Mouse (Mus musculus): Measurements from ENCODE around the gene Dync1li1. TPM values are rescaled to one million over a fixed set of nuclear protein-coding genes. Genes with fewer than 3 reads are reported as not detected.
"Not testable (repeated sequence)": the region's sequence is repeated elsewhere in the genome, so short reads cannot be mapped to it uniquely, and the experiment has no call there.

Gene Dync1li1
- total and polyA plus RNA-seq, 3 experiments: 38.1 to 57.0 (median 43.6) TPM

DNA sequence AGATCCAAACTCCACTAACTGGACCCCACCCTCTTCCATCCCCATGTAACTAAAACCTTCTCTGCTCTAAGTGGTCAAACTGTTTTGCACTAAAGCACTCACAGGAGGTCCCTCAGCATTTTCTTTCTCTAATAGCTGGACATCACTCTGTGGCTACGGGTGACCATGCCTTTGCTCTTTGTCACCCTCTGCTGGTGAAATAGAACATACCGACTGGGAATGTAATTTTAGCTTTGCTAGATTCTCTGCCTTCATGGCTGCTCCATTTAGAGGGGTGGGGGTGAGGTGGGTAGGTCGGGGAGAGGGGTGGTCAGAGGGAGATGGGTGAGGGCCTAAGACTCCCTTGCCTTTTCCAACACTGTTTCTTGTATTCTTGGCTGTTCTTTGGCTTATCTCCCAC, 38.7 kb downstream of the Dync1li1 start:
- Histone ChIP-seq H3K4me2 (ENCODE audit: insufficient read depth, low read depth, poor library complexity, severe bottlenecking) (no peak overlapping the region), H3K9ac (ENCODE audit: insufficient read depth, low read depth) (no peak overlapping the region), H3K4me3 (replicated peaks in 1 of 3; ENCODE audit: low read depth in 2 of 3, low read length in 2 of 3, poor library complexity in 1 of 3) (no peak overlapping the region), H3K36me3 (replicated peaks in 1 of 2; ENCODE audit: control insufficient read depth in 1 of 2, insufficient read depth in 1 of 2, low read length in 1 of 2) (peaks cover 15 to 33% of the 10 kb centered on the region in 2 experiments), H3K4me1 (ENCODE audit: control insufficient read depth in 1 of 2, insufficient read depth in 2 of 2) (peaks cover 3 to 9% of the 10 kb centered on the region in 2 experiments), H3K27me3 (replicated peaks) (no peaks in the 10 kb centered on the region), H3K27ac (ENCODE audit: insufficient read depth, low read depth) (no peak overlapping the region), H3K9me3 (replicated peaks; ENCODE audit: low read length) (no peaks in the 10 kb centered on the region), H3K79me2 (replicated peaks; ENCODE audit: control insufficient read depth, extremely low read depth, insufficient read depth, poor library complexity, severe bottlenecking) (peaks cover 8% of the 10 kb centered on the region; the same call in 1 of the 2 replicates)
- in situ Hi-C loops (cut with MboI; ENCODE audit: low pct_ligation_motif_present, low pct_unique_long_range_greater_than_20kb, low sequenced_read_pairs) (loop anchor here (10.0 kb wide), 1 partner anchor 83 kb away; the partner anchor contains the start of gene Cnot10), dilution Hi-C loops (cut with MboI; ENCODE audit: extremely low pct_ligation_motif_present, extremely low pct_unique_long_range_greater_than_20kb, low sequenced_read_pairs) (no loop called here)
- DNase-seq (ENCODE audit: extremely low read depth): peak; percentile 47
- TF ChIP-seq CHD1 (IDR thresholded peaks at IDR 0.05; ENCODE audit: low read depth, low read length) (no peak), USF2 (conservative IDR thresholded peaks at IDR 0.05; ENCODE audit: low read depth, low read length) (no peak), CTCF (conservative IDR thresholded peaks at IDR 0.05 in 1 of 2, IDR thresholded peaks at IDR 0.05 in 1 of 2; ENCODE audit: low read depth in 2 of 2, low read length in 2 of 2) (peak; percentile 73 to 83), SMC3 (IDR thresholded peaks at IDR 0.05; ENCODE audit: low read depth, low read length) (peak; percentile 75), UBTF (IDR thresholded peaks at IDR 0.05; ENCODE audit: low read depth, low read length) (no peak), ETS1 (conservative IDR thresholded peaks at IDR 0.05; ENCODE audit: low read depth, low read length) (no peak), RAD21 (IDR thresholded peaks at IDR 0.05; ENCODE audit: low read depth, low read length) (peak; percentile 49), MYC (IDR thresholded peaks at IDR 0.05; ENCODE audit: low read depth, low read length) (0 out of 2 replicates have a peak, but pooled peaks have one; percentile 35), MAX (IDR thresholded peaks at IDR 0.05; ENCODE audit: low read length) (0 out of 2 replicates have a peak, but pooled peaks have one; percentile 33), IRF4 (IDR thresholded peaks at IDR 0.05; ENCODE audit: low read depth, low read length) (peak; percentile 29; the same call in 1 of the 2 replicates), NELFE (IDR thresholded peaks at IDR 0.05; ENCODE audit: low read depth, low read length) (no peak), ZC3H11A (IDR thresholded peaks at IDR 0.05; ENCODE audit: low read depth, low read length) (no peak), ZMIZ1 (IDR thresholded peaks at IDR 0.05; ENCODE audit: low read depth, low read length) (no peak)

GRCm38 (mm10) chr9:114728432-114728831, 39.8 kb downstream of the Dync1li1 start:
- Histone ChIP-seq H3K36me3 (replicated peaks in 1 of 2; ENCODE audit: control insufficient read depth in 1 of 2, insufficient read depth in 1 of 2, low read length in 1 of 2) (peaks cover 6 to 26% of the 10 kb centered on the region in 2 experiments), H3K4me1 (ENCODE audit: control insufficient read depth in 1 of 2, insufficient read depth in 2 of 2) (peaks cover 4 to 21% of the 10 kb centered on the region in 2 experiments), H3K79me2 (replicated peaks; ENCODE audit: control insufficient read depth, extremely low read depth, insufficient read depth, poor library complexity, severe bottlenecking) (peaks cover 17% of the 10 kb centered on the region)
- DNase-seq (ENCODE audit: extremely low read depth); H3K9ac ChIP-seq (ENCODE audit: insufficient read depth, low read depth); H3K27me3 ChIP-seq (replicated peaks); H3K9me3 ChIP-seq (replicated peaks; ENCODE audit: low read length); H3K4me2 ChIP-seq (ENCODE audit: insufficient read depth, low read depth, poor library complexity, severe bottlenecking); H3K4me3 ChIP-seq (replicated peaks in 1 of 3; ENCODE audit: low read depth in 2 of 3, low read length in 2 of 3, poor library complexity in 1 of 3); H3K27ac ChIP-seq (ENCODE audit: insufficient read depth, low read depth); dilution Hi-C loops (cut with MboI; ENCODE audit: extremely low pct_ligation_motif_present, extremely low pct_unique_long_range_greater_than_20kb, low sequenced_read_pairs): not testable (repeated sequence)
- in situ Hi-C loops (cut with MboI; ENCODE audit: low pct_ligation_motif_present, low pct_unique_long_range_greater_than_20kb, low sequenced_read_pairs): loop anchor here (10.0 kb wide), 1 partner anchor 84 kb away; the partner anchor contains the start of gene Cnot10

Data from CH12.LX (cell line).